Mouse (Mus musculus): ENCODE results near the gene Cxcl13. TPM values are rescaled to one million over a fixed set of nuclear protein-coding genes. Genes with fewer than 3 reads are reported as not detected.
A peak's percentile ranks its signal among the peaks of the same experiment; 100 is the strongest.

Gene Cxcl13
- total and polyA plus RNA-seq, 3 experiments, result 3.6 to 4.5 TPM; not detected in 1

GRCm38 (mm10) chr5:95983797-95984486 is 27.2 kb downstream of the Cxcl13 start:
- peak; percentile 29 for DNase-seq

GRCm38 (mm10) chr5:95991339-95992292 is 34.9 kb downstream of the Cxcl13 start:
- no peak for DNase-seq

DNA sequence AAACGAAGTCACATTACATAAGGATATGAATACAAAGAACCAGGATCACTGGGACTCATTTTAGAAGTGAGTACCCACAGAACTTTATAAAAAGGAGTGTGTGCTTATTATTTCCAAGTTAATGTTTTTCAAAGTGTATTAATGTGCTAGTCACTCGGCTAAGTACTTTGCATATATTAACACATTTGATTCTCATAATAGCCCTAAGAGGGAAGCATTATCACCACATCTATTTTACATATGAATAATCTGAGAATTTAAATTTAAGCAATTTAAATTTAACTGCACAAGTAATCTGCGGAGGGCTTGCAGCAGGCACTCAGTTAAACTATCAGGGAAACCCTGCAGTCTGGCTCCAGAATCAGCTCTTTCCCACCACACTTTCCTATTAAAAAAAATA is 40.5 kb downstream of the Cxcl13 start:
- DNase-seq, result no peak

DNA sequence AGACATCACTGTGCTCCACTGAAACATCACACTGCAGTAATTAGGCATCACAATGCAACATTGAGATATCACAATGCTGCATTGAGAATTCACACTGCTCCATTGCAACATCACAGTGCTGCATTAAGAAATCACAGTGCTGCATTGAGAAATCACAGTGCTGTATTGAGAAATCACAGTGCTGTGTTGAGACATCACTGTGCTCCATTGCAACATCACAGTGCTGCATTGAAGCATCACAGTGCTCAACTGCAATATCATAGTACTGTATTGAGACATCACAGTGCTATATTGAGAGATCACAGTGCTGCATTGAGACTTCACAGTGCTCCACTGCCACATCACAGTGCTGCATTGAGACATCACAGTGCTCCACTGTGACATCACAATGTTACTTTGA is 46.6 kb downstream of the Cxcl13 start:
- DNase-seq, result no peak

GRCm38 (mm10) chr5:96008274-96008842 is 51.6 kb downstream of the Cxcl13 start:
- DNase-seq, result no peak

DNA sequence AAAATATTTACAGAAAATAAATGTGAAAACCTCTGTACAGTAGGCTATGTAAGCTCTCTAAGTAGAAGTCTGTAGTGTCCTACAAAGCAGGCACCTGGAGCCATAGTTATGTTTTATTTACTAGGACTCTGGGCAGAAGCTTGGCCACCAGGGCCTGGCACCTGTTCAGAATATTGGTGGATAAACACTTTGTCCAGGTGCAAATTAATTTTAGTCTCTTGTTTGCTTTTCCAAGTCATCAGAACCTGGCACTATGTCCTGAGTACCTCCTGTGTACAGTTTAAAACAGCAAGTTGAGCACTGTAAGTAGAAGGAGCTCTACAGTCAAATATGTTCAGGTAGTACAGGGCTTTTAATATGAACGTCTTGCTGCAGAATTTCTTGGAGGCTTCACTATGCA is 52.3 kb downstream of the Cxcl13 start:
- no peak for DNase-seq

Other genes starting within 250 kb of the Cxcl13 start
- gene Gm7978, start 220.8 kb upstream of the Cxcl13 start, total RNA-seq (2021), result not detected
- not detected in 2 replicates for gene Gm7978, start 220.8 kb upstream of the Cxcl13 start, polyA plus RNA-seq (2012; rRNA removed)
- not detected for gene Gm7982, start 214.9 kb upstream of the Cxcl13 start, total RNA-seq (2021)
- not detected in 2 replicates for gene Gm7982, start 214.9 kb upstream of the Cxcl13 start, polyA plus RNA-seq (2012; rRNA removed)
- gene E330014E10Rik, start 181.0 kb upstream of the Cxcl13 start, total RNA-seq (2021), result not detected
- gene E330014E10Rik, start 181.0 kb upstream of the Cxcl13 start, polyA plus RNA-seq (2012; rRNA removed), result not detected in 2 replicates
- 10 to 100 TPM; 63.4 to 97.2 TPM for gene Cnot6l, start 207.2 kb downstream of the Cxcl13 start, total RNA-seq (2021)
- gene Cnot6l, start 207.2 kb downstream of the Cxcl13 start, polyA plus RNA-seq (2012; rRNA removed), result 1.5 and 2.1 TPM in 2 replicates